Mouse (Mus musculus): Measurements from ENCODE around the gene Fgfr4.

The Fgfr4 gene

DNA sequence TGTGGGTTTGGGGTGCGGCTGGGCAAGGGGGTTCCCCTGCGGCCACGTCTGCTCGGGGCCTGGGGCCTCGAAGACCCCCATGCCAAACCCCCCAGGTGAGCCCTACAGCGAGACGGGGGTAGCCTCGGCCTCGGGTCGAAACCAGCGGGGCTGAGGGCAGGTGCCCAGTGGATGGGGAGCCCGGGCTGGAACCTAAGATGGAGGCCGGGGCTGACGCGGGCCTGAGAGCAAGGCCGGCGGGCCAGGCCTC lies 58.5 kb downstream of the Fgfr4 start:
- peak; percentile 65 for DNase-seq

DNA sequence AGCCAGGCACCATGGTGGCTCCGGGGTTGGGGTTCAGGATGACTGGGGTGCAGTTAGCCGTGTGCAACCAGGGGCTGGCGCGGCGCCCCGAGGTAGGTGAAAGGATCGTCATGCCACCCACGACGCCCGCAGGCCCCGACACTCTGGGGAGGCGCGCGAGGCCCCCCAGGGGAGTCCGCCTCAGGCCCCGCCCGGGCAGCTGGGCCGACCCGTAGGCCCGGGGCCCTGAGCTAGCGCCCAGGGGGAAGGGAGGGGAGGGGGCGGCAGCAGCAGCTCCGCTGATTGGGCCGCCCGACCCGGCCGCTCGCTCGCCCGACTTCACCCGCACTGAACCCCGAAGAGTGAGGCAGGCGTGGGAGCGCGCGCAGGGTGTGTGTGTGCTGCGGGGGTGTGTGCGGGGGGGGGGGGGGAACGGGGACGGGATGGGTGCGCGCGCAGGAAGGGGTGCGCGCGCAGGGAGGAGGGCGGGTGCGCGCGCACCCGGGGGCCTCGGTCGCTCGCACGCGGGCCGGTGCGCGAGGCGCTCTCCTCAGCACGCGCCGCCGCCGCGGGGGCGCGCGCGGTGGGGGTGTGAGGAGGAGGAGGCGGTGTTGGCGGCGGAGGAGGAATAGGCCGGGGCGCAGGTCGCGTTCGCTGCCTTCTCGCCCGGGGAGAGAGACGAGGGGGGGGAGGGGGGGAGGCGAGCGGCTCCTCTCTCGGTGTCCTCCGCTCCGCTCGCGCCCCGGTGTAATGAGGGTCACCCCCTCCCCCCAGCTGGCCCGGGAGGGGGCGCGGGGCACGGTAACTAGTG lies 59.0 kb downstream of the Fgfr4 start:
- peak; percentile 89 for DNase-seq

DNA sequence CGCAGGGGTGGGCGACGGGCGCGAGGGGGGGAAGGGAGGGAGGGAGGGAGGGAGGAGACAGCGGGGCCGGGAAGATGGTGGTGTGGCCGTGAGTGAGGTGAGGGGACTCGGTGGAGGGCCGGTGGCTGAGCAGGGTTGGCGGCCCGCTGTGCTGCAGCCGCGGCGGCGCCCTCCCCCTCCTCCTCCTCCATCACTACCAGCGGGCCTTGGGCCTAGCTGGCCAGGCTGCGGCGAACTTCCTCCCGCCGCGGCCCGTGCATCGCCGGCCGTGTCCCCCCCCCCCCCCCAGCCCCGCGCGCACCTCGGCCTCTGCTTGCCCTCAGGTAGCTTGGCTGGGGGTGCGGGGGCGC lies 59.5 kb downstream of the Fgfr4 start:
- DNase-seq: peak; percentile 64

DNA sequence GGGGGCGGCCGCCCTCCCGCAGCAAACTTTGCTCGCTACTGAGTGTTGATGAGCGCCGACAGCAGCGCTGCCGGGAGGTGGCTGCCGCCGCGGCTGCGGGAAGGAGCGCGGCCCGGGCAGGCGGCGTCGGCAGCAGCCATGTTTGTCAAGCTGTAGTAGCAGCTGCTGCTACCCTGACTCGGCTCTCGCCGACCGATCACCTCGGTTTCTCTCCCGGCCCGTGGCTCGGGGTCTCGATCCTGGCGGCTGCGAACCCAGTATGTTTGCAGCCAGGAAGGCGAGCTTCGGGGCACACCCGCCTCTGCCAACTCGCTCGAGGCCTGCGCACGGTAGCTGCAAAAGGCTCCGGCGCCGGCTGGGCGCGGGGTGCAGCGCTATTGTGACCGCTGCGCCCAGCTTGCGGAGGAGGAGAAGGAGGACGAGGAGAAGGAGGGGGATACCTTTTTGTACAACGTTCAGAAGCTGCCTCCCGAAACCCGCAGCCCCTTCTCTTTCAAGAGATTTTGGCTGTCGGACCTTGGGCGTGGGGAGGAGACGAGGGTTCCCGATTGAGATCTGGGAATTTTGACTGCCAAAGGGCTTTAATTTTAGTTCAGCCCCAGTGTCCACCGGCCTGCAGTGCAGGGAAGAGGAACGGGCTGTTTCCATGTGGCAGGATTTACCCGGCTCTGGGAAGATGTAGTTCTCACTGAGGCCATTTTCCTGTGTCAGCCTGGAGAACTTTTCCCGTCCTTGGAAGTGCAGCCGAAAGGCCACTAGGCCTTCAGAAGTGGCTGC lies 60.1 kb downstream of the Fgfr4 start:
- DNase-seq: peak; percentile 43

DNA sequence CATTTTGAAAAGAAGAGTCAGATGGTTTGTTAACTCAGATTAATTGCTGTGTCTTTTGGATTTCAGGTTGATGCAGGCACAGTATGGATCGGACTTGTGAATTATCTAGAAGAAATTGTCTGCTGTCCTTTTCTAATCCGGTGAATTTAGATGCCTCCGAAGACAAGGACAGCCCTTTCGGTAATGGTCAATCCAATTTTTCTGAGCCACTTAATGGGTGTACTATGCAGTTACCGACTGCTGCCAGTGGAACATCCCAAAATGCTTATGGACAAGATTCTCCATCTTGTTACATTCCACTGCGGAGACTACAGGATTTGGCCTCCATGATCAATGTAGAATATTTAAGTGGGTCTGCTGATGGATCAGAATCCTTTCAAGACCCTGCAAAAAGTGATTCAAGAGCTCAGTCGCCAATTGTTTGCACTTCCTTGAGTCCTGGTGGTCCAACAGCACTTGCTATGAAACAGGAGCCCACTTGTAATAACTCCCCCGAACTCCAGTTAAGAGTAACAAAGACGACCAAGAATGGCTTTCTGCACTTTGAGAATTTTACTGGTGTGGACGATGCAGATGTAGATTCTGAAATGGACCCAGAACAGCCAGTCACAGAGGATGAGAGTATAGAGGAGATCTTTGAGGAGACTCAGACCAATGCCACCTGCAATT lies 60.8 kb downstream of the Fgfr4 start:
- no peak for DNase-seq
